Mouse (Mus musculus) MEL-GATA-1-ER (cell line): ENCODE results near the gene Ptprg.

Source experiments
- DNase-seq: peaks from one replicate; pipeline ENCODE4 v3.0.0-alpha.2; 2012; ENCODE audit warnings: low read depth; ENCODE audit errors: extremely low read depth

Ptprg gene

DNA sequence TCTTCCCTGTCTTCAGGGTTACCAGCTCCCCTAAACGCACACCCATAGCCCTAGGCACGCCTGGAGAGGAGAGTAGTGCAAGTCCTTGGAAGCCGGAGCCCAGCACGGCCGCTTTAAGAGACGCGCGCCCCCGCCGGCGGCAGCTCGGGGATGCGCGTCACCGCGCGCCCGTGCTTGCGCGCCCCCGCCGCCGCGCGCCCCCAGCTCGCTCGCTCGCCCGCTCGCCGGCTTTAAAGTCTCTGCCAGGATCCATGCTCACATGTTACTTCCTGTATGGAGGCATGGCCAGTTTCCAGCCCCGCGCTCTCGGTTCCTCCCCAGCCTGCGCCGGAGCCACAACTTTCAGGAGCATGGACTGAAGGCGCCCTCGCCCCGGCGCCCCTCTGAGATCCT lies at the start of gene Ptprg:
TSS of gene Ptprg (plus strand) at position 260 of the 393 bp plus-strand sequence.
- no peak for DNase-seq

DNA sequence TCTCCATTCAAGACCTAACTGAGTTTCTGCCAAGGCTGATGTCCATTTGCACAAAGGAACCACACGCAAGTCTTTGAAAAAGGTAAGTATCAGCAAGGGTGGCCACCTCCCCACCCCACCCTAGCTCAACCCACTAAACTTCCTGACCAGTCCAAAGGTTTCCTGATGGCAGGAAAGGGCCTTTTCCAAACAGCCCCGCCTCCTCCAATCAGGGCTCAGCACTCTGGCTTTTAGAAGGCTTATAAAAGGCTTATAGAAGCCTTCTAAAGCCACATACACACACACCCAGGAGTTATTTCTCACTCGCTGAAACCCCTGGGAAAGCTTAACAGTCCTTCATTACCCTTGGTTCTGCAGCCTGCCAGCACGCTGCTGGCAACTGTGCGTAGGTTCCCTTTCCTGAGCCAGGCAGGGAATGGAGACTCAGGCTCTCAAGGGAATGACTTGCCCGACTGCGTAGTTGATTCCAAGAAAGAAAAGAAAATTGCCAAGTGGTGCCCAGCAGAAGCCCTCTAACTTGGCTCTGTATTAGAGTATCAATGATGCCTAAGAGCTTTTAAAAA lies 49.4 kb upstream of the Ptprg start:
- no peak for DNase-seq

DNA sequence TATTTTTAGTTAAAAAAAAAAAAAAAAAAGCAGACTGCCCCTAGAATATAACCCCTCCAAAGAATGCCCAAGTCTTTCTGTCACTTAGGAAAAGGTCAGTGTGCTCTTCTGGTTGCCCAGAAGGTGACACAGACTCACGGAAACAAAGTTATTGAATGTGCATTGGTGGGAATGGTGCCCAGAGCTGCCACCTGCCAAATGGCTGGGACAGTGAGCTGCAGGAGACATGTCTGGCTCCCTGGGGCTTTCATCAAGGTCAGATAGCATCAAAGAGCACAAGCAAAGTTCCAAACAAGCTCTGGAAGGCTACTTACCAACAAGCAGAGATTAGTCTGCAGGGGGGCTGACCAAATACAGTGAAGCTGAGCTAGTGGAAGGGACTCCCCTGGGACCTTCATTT lies 43.2 kb upstream of the Ptprg start:
- DNase-seq = no peak

DNA sequence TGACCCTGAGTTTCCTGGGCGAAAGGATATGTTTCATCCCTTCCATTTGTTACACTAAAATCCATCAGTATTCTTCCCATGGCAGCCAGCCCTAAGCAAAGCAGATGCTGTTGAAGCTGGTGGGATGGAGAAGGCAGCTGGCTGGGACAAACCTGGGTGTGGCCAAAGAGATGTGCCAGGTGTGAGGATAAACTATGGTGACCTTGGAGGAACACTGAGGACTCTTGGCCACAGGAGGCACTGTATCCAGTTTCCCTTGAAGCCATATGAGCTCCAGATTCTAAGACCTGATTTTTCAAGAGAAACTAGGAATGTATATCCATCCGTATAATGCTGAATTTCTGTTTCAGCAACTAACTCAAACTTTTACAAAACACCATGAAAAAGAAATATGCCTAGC lies 34.2 kb upstream of the Ptprg start:
- no peak for DNase-seq

DNA sequence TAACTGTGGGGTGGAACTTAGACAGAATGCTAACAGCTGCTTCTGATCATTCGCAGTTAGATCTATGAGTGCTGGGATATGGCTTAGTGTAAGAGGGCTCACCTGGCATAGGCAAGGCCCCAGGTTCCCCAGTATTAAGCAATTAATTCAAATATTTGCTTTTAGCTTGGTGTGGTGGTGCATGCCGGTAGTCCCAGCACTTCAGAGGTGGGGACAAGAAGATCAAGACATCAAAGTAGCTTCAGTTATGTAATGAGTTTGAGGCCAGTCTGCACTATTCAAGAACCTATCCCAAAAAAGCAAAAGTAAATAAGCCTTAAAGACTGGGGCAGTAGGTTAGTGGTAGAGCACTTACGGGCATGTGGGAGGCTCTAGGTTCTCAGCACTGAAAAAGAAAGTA lies 30.3 kb upstream of the Ptprg start:
- no peak for DNase-seq

DNA sequence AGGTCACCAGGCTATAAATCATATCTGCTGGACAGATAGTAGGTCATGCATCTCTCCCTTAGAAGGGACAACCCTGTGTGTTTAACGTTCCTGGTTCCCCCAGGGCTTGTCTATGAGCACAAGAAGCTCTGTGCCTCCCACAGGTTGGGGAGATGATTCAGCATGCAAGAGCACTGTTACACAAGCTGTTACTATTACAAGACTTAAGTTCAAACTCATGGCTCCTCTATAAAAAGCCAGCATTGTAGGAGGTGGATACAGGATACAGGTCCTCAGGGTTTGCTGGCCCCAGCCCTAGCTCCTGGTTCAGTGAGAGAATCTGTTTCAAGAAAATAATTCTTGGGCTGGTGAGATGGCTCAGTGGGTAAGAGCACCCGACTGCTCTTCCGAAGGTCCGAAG lies 23.7 kb upstream of the Ptprg start:
- DNase-seq = no peak

DNA sequence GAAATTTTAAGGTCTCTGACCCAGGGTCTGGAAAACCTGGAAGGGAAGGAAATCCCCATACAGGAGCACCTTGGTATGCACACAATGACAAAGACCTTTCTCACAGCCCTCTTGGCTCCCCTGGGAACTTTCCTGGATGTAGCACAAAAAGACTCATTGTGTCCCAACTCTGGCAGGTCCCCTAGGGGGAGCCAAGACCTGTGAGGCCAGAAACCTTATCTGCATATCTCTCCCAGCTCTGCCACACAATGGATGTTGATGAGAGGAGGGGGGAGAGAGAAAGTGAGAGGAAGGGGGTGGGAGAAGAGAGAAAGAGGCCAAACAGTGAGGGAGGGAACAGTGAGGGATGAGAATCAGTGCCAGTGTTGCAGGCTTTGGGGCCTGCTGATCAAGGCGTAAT lies 18.9 kb upstream of the Ptprg start:
- DNase-seq = no peak

DNA sequence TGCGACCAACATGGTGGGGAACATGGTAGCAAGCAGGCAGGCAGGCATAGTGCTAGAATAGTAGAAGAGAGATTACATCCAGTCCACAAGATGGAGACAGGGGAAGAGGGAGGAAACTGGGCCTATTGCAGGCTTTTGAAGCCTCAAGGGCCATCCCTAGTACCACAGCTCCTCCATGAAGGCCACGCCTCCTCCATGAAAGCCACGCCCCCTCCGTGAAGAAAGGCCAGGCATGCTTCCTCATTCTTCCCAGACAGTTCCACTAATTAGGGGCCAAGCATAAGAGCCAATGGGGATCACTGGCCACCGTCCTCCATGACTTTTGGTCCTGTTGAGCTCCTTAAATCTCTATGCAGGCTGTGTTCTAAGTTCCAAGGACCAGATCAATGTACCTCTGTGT lies 17.2 kb upstream of the Ptprg start:
- no peak for DNase-seq

DNA sequence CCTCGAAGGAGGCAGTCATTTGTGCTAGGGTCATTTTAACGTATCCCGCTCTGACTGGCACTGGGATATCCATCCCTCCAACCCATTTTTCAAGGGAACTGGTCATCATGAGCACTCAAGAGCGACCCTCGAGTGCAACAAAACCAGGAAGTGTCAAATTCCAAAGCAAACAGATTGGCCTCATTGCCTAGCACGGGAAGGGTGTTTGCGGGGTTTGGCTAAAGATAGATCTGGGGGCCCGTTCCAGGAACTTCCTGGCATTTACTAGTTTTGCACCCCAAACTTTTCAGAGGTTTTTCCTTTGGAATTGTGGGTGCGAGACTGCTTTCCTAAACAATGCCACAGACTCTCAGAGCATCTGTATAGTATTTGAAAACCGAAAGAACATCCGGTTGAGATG lies 1.4 kb upstream of the Ptprg start:
- DNase-seq = no peak

DNA sequence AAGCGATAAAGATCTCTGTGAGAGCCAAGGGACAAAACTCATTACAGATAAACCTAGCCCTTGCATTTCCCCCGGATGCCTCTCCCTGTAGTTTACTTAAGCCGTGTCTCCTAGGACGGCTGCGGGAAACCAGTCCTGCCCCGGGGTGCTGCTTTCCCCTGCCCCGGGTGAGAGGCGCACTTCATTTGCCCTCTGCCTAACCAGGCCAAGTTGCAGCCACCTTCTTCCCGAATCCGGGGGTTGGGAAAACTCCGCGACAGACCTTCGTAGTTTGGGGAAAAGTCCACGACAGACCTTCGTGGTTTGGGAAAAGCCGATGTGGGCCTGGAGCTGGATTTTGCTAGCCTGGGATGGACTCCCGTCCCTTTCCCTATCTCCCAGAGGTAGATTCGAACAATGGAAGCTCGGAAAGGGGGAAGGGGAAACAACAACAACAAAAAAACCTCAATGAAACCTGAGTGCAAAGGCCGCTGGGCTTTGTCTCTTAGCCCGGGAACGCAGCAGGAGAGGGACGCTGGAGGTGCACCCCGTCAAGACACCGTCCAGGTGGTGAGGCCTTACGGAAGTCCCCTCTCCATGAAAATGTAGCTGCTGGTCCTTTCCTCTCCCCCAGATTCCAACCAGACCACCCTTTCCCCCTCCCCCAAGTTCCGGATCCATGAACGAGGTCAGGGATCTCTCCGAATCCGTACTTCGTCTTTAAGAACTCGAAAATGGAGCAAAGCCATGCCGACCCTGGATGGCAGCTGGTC lies 635 bp upstream of the Ptprg start:
- DNase-seq = no peak

DNA sequence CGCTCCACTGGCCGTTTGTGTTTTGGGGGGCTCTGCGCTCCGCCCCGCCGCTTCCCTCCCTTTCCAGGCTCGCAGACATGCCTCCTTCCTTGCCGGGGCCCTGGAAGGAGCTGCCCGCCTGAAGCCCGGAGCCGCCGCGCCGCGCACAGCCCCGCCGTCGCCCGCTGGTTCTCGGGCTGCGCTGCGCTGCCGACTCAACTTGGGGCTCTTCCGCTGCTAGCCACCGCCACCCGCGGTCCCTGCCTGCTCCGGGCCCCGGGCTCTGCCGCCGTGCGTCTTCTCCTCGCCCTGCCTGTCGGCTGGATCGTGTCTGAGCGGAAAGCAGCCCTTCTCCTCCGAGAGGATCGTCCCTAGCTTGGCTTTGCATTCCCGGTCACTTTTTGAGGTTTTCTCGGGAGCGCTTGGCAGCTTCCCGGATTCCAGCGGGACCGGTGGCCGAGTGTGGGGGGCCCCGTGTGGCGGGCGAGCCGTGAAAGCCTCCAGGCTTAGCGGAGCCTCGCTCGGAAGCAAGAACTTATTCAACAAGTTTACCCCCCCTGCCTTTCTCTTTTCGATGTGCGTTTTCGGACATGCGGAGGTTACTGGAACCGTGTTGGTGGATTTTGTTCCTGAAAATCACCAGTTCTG lies 460 bp downstream of the Ptprg start:
- no peak for DNase-seq

DNA sequence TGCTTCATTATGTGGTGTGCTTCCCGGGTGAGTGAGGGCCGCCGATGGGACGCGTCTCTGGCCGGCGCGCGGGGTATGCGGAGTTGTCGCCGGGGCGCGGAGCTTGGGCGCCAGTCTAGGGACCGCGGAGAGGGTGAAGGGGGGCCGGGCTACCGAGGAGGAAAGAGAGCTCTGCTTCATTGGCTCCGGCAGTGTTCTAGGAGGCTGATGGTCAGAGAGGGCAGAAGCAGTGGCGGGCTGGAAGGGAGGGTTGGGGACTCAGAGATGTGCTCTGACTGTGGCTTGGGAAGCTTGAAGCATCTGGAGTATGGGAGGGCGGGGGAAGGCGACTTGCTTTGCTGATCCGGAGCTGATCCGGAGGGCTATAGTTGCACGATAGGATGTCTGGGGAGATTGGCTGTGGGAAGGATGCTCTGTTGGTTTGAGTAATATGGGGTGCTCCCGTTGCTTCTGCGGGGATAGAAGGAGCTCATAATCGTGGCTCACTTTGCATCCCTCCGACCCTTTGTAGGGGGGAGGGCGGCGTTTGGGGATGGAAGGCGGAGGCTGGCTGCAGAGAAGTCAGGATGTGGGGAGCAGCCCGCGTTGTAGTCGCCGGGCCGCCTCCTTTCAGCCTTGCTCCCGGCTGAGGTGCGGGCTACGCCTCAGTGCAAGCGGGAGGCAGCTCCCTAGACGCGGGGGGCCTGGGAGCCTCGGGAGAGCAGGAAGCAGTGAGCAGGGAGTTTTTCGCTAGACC lies 1.1 kb downstream of the Ptprg start:
- DNase-seq = no peak

DNA sequence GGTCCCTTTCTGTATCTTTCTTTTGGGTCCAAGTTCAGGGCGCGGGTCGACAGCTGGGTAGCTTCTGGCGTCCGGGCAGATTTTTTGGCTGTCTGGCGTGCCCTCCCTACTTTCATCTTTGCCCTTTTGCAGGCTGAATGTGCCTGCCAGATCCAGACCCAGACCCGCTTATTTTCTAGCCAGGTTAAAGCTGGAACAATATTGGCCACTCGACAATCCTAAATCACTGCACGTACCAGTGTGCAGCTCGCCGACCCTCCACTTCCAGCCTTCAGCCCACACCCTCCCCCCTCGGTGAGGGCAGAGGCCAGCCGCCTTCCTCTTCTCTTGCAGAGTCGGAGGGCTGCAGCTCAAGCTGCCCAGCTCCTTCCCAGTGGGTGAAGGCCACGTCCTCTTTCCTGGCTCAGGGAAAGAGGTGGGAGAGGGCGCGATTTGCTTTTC lies 1.7 kb downstream of the Ptprg start:
- no peak for DNase-seq

DNA sequence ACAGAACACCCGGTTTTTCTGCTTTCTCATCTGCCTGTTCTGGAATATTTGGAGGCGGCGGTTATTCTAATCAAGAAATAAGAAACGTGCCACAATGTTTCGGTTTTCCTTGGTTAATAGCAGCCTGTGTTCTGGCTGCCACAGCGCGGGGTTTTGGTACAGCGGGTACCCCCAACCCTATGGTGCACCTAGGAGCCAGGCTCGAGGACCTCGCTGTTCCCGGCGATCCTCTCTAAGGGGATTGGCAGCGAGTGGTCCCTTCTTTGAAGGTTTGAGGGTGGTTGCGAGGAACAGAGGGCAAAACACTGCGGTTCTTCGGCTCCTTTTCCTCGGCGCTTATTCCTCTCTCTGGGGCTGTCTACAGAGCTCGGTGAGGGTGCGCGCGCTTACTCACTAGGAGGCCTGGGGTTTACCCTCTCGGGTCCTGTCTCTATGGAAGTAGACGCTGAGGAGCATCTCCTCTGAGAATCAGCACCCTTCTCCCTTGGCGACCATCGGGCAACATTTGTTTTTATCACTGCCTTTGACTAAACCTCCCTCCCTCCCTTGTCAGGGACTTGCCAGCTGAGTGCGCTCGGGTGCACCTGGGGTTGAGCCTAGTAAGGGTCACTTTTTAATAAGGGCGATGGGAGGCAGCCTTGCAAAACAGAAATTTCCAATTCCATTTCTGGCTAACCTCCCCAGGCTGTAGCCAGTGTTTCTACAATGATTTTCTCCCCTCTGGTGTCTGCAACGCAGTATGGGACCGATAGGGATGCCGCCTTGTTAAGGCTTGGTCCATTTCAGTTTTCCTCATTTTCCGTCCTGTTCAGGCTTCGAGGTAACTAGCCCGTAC lies 2.4 kb downstream of the Ptprg start:
- DNase-seq = no peak

DNA sequence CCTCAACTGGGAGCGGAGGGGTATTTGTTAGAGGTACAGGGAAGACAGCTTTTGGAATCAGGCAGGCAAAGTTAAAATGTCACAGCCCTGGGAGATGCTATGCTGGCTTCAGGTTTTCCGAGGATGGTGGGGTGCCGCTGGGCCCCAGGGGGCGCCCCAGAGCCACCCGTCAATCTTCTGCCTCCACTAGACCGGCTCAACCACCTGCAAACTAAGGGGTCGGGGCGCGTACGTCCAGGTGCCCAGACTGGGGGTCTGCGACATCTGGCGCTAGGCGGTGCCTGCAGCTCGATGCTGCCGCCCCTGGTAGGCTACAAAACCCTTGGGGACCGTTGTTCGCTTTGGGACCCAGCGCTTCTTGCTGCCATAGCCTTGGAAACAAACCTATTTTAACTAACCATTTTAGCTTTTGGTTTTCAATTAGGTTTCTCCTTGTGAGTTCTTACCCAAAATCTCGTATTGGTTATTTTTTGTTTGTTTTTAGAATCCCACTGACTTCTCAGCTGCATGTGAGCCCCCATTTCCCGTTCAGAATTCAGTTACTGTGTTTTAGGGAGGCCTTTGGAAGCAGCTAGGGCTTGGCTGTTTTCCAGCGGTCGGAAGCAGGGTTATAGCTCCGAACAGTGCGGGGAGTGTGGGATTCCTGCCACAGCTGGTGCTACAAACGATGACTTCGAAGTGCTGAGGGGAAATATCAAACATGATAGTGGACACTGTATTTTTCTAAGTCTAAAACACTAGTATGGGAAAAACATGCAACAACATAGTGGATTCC lies 3.2 kb downstream of the Ptprg start:
- no peak for DNase-seq

DNA sequence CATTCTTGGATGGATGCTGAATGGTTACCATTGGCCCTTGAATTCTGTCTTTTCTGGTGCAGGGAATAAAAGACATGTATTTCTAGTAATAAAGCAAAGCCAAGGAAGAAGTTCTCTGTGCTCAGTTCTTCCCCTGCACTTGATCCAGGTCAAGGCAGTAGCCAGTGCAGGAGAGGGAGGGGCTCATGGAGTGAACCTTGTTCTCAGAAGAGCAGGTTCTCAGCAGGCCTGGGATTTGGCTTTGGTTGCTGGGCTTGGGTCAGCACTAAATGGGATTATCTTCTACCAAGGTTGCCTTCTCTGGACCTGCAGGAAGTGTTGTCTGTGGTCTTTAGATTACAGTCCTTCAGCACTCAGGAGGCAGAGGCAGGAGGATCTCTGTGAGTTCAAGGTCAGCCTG lies 5.2 kb downstream of the Ptprg start:
- no peak for DNase-seq

DNA sequence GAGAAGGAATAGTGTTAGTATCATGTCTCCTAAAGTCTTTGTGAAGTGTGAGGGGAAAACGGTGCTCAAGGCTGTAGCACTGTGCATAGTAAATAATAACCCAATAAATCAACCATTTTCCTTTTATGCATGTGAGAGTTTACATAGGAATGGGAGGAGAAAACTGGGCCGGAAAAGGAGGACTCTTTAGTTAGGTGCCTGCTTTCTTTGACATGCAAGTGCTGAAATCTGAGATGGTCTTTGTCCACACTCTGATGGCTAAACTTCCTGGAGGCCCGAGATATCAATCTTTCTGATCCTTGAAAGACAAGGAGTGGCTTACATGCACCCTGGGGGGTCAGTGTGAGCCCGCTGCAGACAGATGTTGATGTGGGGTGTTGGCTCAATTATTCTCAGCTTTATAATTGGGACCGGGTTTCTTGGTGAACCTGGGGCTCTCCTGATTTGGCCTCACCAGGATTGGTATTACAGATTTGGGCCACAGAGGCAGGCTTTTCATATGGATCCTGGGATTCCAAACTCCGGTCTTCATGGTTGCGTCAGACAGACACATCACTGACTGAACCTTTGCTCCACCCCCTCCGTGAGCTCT lies 7.4 kb downstream of the Ptprg start:
- no peak for DNase-seq

DNA sequence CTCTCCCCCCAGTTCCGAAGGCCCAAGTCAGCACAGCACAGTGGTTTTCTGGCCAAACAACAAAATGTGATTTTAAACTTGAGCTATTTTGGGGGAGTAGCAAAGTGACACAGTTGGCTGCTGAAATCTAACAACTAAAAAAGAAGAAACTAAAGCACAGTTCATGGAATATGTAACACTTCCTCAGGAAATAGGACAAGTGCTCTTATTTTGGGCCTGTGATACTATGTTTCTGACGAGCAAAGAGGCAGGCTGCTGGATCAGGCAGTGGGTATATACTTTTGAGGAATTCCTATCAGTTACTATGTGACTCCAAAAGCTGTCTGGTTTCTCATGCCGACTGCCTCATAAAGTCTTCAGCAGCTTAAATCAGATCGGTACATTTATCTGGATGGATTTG lies 8.1 kb downstream of the Ptprg start:
- DNase-seq = no peak

DNA sequence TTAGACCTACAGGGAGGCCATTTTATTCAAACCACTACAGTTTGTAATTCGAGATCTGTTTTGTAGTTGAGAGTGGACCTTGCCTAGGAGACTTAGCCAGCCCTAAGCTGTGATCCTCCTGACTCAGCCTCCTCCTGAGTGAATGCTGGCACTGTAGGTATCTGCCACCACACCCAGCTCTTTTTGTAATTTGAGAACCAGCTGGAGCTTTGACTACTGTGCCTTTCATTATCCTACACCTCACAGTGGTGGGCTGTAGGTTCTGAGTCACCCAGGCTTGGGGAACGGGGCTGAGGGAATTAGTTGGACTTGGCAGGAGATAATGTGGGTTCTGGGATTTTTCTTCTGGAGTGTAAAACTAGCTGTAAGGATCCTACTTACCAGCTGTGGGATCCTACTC lies 9.5 kb downstream of the Ptprg start:
- no peak for DNase-seq

DNA sequence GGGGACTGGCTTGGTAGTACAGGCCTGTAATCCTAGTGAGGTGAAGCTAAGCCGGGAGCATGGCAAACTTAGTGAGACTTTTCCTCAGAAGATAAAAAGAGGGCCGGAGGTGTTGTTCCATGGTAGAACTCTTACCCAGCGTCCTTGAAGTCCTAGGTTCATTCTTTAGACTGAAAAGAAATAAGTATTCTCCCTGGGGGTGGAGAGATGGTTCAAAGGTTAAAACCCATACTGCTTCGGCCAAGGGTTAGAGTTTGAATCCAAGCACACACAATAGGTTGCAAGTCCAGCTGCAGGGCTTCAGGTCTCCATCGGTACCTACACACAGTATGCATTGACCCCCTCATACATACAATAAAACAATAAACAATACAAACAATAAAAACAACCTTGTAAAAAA lies 10.3 kb downstream of the Ptprg start:
- no peak for DNase-seq
